Mouse (Mus musculus): ENCODE measurements at regions not wholly inside any gene's neighbourhood (a gene's known extent, or its start where the extent isn't known, plus 50 kb on each side); places are given as distances from the start of the nearest gene placed in this dataset.

- DNase-seq: no peak
Observed at GRCm38 (mm10) chr8:32958331-32958730, 470.2 kb upstream of the 5930422O12Rik start.

DNA sequence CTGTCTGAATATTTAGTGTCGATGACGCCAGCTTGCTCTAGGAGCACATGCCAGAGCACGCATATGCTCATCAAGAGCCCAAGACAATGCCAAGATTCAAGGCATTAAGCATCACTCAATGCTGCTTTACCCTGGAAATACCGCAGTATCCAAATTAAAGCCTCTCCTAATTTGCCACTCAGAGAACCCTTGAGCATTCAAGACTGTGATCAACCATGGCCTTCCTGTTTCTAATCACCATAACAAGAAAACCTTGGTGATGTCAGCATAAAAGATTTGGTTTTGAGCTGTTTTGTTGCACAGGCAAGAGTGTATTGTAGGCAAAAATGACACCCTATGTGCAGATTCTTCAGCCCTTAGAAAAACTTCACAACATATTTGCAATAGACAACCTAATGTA lies 469.7 kb upstream of the 5930422O12Rik start:
- DNase-seq: no peak

DNA sequence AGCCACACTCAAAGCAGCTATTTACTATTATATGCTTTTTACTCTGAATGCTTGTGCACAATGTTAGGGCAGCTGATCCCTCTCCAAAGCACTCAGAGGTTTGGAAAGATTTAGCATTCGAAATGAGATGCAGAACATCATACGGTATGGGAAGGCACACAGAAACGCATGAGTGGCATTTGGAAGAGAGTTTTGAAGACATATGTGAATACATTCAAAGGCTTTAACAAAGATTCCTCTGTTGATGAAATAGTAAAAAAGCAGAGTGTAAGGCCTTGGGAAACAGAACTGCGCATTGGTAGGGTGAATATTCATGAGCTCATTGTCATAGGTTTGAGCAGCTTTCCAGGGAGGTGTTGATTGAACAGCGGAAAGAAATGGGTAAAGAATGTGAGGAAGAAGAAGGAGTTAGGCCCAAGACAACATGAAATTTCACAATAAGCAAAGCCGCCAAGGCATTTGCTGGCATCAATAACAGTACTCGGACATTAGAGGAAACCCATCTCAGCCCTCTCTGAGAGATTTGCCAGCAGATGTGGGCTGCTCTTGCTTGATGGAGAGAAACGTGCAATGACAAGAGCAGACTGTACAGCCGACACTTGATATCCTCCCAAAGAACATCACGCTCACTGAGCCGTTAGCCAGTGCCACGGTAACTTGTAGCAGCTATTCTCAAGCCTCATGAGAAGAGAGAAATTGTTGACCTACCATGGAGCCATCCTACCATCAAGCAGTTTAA lies 469.0 kb upstream of the 5930422O12Rik start:
- DNase-seq: no peak

DNA sequence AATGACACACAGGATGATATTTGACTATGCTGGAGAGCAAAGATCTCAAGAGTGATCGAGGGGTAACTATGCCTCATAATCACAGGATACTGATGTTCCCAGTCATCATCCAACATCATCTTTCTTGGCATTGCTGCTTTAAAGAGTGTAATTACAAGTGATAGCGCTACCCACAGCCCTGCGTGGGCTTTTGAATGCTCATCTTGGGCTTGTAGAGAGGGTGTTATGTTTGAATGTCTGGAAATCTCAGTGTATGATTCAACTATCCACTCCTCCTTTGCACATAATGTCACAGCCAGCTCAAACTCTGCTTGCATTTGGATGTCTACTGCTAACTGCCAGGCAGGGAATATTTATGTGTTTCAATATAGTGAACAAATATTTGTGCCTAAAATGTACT lies 438.3 kb upstream of the 5930422O12Rik start:
- DNase-seq: no peak

GRCm38 (mm10) chr8:33003967-33004564 lies 424.4 kb upstream of the 5930422O12Rik start:
- no peak for DNase-seq

- no peak for DNase-seq
Observed at GRCm38 (mm10) chr8:33004570-33004969, 423.9 kb upstream of the 5930422O12Rik start.

DNA sequence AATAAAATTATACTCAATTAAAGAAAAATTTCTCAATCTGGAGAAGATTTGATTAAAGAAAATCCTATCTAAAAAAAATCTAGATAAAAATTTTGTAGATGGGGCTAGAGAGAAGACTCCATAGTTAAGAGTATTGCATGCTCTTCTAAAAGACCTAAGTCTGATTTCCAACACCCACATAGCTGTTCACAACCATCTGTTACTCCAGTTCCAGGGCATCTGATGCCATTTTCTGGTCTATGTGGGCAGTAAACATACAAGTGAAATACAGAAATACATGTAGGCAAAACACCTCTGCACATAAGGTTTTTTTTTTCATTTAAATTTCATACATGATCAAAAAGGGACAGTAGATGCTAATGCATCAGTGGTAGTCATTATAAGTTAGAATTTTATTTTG lies 418.4 kb upstream of the 5930422O12Rik start:
- DNase-seq: no peak

DNA sequence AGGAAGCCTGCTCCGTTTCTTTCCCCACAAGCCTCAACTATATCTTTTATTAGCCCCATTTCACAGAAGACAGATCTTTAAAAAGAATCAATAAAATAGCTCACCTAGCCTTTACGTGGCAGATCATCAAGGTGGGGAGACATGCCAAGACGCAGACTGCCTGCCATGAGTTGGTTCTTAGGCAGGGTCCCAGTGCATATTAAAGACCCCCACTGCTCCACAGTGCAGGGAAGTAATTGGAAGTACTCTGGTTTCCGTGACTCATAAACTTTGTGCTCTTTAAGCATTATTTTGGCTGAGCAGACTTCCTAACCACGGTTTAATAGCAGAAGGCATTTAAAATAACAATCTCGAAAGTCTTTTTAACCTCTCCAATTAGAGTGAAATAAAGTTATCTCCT lies 415.7 kb upstream of the 5930422O12Rik start:
- no peak for DNase-seq

GRCm38 (mm10) chr8:33015861-33016260 lies 412.6 kb upstream of the 5930422O12Rik start:
- no peak for DNase-seq

GRCm38 (mm10) chr8:33026973-33027372 lies 401.5 kb upstream of the 5930422O12Rik start:
- DNase-seq: no peak

DNA sequence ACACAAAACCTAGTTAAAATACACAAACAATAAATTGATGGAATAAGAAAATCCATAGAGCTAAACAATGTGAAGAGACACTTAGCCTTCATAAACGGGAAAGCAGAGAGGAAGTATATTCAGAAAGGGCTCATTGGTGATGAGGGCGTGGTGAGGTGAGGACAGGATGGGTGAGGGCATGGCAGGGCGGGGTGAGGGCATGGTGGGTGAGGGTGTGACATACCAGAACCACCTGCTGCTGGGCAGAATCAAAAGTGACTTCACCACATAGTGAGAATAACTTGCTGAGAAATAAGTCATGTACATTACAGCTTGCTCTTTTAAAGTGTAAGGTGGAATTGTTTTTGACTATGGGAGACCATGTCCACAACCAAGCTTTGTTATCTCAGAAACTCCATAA lies 399.1 kb upstream of the 5930422O12Rik start:
- no peak for DNase-seq

GRCm38 (mm10) chr8:33052017-33052416 lies 376.5 kb upstream of the 5930422O12Rik start:
- no peak for DNase-seq

DNA sequence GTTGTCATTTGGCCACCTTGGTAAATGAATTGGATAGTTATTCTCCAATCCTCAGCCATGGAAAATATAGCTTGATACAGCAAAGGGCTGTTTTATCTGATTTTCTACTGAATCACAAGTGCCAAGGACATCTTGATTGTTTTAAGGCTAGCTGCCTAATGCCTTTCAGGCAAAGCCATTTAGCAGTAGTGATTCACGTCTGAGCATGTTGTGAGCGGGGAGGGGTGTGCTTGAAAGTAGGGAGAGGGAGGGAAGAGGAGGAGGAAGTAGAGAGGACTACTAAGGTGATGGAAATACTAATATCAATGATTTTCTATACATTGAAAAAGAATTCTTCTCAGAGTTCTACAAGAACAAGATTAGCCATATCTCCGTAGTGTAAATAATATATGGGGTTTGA lies 362.9 kb upstream of the 5930422O12Rik start:
- DNase-seq: peak; percentile 9

- DNase-seq: no peak
Observed at GRCm38 (mm10) chr8:33066168-33066567, 362.3 kb upstream of the 5930422O12Rik start.

DNA sequence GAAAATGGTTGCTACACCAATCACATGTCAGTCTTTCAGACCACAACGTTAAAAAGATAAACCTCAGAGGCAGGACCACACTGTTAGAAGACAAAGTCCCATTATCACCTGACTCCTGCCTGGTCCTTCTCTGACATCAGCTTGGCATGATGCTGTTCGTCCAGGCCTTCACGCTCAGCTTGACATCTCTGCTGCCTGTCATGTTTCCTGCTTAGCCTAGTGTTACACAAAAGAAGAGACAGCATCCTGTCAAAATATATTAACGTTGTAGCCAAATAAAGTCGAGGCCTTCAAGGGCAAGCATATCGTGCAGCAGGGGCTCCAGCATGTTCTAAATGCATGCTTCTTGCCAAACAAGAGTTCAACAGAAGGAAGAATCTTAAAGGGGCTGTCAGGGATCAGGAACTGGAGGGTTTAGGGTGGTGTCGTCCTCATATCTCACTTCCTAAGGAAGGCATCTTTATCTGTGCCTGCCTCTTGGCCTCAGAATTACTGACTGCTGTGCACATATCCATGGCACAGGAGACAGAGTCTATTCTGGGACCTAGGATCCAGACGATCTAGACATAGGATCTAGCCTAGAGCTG lies 361.0 kb upstream of the 5930422O12Rik start:
- no peak for DNase-seq

DNA sequence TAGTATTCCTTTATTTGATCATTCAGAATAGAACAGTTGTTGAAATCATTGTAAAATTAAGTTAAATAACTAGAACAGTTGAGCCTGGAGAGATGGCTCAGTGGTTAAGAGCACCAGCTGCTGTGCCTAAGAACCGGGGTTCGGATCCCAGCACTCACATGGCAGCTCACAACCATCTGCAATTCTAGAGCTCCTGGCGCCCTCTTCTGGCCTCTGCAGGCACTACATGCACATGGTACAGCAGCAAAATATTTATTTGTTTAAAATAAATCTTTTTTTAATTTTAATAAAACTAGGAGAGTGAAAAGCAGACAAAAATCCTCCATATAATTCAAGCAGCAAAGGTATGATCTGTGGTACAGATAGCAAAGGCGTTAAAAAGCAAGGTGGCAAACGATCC lies 360.0 kb upstream of the 5930422O12Rik start:
- no peak for DNase-seq

- DNase-seq: no peak
Observed at GRCm38 (mm10) chr8:33075186-33075585, 353.3 kb upstream of the 5930422O12Rik start.

DNA sequence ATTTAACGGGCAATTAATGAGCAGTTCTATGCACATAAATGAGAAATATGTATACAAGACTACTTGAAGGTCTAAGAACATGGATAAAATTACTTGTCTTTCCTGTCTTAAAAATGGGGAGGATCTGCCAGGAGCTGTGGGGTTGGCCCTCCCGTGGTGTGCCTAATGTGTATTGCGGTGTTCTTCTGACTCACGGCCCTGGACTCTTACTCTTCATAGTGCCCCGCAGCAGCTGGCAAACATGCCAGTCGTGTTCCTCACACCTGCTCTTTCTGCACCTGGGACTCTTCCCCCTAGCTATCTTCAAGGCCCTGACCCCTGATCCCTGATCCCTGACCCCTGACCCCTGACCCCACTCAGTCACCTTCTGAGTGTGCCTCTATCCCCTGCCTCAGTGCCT lies 352.3 kb upstream of the 5930422O12Rik start:
- no peak for DNase-seq

- no peak for DNase-seq
Observed at GRCm38 (mm10) chr8:33078125-33078524, 350.4 kb upstream of the 5930422O12Rik start.

GRCm38 (mm10) chr8:33079867-33080585 lies 348.5 kb upstream of the 5930422O12Rik start:
- peak; percentile 20 for DNase-seq

DNA sequence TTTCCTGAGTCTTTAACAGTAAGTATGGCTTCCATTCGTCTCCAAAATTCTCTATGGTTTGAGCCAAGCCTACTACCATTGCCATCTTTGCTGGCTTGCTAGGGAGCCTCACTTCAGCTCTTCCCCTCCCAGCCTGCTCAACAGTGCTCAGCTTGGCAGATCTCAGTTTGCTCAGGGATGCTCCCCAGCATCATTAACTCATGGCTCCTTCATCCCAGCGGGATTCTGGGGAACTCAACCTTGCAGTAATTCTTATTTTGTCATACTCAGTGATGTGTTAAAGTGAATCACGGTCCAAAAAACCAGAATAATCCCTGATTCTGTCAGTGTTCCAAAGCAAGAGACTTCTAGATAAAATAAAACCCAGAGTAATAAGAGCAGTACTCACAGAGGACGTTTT lies 346.6 kb upstream of the 5930422O12Rik start:
- DNase-seq: no peak

DNA sequence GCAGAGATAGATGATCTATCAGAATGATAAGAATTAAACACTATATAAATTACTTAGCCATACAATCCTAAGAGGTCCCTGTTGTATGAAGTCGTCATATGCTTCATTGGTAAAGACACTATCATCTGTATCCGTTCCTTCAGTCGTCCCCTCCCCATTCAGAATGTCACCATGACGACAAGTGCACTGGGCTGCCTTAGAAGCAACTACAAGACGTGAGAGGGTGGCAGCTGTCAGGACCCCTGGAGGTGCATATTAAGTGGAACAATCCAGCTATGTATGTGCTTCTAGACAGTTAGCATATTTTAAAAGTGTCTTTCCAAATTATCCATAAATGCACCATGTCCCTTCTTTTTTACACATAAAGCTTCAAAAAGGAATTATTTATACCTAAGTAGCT lies 343.0 kb upstream of the 5930422O12Rik start:
- no peak for DNase-seq

DNA sequence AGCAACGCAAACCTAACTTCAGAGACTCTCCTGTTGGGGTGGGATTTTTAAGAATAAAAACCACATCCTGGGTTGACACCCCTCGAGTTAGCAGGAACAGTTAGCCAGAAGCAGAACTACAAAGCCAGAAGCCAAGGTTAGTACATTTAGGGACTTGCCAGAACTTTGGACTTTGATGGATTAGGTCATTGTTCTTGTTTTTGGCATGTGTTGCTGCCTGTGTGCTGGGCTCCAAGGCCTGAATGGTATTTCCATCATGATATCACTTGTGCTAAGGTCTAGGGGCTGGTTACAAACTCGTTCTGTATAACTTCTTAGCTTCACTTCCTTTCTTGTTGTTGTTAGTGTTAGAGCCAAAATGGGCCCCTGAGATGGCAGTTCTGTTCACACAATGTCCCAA lies 338.8 kb upstream of the 5930422O12Rik start:
- no peak for DNase-seq
